Mouse (Mus musculus) spleen, embryonic (tissue): ENCODE results near the gene Eef2.
"Not testable (repeated sequence)": the region's sequence is repeated elsewhere in the genome, so short reads cannot be mapped to it uniquely, and the experiment has no call there.

Source experiments
- CTCF ChIA-PET: fragments of 350-600 bp; sonication (Branson Sonifier 250); formaldehyde crosslinking; loops from one replicate; lab custom pipeline; 2022; lab: Charles Lee

Eef2 gene

DNA sequence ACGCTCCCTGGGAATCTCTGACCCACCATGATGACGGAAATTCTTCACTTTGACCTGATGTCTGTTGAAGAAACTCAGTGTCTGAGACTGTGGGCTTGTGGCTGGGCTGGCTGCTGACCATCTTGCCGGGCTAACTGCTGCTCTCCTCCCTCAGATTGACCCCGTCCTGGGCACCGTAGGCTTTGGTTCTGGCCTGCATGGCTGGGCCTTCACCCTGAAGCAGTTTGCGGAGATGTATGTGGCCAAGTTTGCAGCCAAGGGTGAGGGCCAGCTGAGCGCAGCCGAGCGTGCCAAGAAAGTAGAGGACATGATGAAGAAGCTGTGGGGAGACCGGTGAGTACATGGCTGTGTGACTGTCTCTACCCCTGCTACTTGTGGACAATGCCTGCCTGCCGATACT lies 2.5 kb downstream of the Eef2 start:
- CTCF ChIA-PET: no interaction called here

DNA sequence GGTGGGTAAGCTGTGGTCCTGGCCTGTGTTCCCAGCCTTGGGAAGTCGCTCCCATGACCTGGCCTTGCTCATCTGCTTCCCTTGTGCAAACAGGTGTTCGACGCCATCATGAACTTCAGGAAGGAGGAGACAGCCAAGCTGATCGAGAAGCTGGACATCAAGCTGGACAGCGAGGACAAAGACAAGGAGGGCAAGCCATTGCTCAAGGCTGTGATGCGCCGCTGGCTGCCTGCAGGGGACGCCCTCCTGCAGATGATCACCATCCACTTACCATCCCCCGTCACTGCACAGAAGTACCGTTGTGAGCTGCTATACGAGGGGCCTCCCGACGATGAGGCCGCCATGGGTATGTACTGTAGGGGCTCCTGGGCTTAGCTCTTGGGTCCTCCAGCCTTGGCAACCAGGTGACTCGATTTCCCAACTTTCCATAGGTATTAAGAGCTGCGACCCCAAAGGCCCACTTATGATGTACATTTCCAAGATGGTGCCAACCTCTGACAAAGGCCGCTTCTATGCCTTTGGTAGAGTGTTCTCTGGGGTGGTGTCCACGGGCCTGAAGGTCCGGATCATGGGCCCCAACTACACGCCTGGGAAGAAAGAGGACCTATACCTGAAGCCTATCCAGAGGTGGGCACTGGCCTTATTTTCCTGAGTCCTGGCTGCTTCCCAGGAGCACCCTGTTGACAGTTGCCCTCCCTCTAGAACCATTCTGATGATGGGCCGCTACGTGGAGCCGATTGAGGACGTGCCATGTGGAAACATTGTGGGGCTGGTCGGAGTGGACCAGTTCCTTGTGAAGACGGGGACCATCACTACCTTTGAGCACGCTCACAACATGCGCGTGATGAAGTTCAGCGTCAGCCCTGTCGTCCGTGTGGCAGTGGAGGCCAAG lies 3.3 kb downstream of the Eef2 start:
- CTCF ChIA-PET: no interaction called here

DNA sequence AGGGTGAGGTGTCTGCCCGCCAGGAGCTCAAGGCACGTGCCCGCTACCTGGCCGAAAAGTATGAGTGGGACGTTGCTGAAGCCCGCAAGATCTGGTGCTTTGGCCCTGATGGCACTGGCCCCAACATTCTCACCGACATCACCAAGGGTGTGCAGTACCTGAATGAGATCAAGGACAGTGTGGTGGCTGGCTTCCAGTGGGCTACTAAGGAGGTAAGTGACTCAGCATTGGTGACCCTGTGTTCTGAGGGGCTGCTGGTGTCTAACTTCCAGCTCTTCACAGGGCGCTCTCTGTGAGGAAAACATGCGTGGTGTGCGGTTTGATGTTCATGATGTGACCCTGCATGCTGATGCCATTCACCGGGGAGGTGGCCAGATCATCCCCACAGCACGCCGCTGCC lies 4.5 kb downstream of the Eef2 start:
- CTCF ChIA-PET: no interaction called here

DNA sequence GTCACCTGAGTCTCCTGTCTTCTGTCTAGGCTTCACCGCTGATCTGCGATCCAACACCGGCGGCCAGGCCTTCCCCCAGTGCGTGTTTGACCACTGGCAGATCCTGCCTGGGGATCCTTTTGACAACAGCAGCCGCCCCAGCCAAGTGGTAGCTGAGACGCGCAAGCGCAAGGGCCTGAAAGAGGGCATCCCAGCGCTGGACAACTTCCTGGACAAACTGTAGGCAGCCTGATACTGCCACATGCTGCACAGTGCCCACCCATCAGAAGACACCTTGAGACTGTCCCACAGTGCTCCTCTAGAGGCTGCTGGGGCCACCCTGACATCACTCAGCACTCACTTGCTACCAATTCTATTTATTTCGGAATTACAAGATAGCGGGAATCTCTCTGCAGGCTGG lies 5.4 kb downstream of the Eef2 start:
- CTCF ChIA-PET: not testable (repeated sequence)

DNA sequence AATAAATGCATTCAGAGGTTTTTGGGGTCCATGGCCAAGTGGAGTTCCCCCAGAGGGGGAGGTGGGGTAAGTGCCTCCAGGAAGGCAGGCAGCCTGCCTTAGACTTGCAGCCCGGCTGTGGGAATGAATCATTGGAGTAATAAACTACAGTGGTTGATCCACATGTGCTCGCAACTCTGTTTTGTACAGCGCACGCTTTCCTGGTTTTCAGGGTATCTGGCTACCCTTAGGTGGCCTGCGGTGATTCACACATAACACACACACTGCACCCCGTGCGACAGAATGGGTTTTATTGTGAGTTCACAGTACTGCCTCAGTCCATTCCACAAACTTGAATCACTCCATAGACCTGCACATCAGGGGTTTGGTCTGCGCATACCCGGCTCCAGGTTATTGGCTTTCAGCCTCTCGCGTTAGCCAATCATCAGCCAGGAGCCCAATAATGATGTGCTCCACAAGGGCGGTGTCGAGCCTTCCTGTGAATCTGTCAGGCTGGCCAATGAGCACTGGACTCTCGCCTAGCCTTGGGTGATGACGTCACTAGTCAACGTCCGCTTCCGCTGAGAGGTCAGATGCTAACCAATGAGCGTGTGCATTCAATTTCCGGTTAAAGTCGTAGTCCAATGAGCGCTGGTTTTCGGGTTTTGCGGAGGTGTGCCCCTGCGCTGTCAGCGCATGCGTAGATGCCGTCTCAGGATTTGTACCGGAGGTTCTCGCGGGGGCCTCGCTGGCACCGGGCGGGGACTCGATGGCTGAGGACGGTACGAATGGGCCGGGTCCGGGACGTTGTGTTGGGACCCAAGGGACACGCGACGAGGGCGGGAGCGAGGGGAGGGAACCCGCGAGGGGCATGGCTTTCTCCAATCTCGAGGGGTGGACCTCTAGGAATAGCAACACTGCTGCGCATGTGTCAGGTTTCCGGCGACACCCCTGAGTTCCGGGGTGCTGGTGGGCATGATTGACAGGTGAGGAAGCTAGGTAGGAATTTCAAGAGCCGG lies 6.2 kb downstream of the Eef2 start, which contains the start of gene Dapk3:
Gene Dapk3 (plus strand): TSS at position 670 of the 998 bp plus-strand sequence.
- CTCF ChIA-PET: no interaction called here

DNA sequence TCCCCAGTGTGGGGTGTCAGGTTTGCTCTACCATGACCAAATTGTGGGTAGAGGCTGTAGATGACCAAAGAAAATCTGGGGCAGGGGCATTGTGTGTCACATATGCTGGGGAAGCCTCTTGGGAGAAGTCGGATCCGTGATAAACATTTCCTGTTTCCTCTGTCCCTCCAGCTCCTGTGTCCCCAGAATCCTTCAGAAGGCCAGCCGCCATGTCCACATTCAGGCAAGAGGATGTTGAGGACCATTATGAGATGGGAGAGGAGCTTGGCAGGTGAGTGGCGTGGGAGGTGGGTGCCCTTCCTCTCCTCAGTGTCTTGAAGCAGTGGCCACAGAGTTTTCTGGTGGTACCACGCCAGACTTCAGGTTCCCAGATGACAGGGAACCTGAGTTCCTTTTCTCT lies 7.4 kb downstream of the Eef2 start, which contains the start of gene 4930442H23Rik:
Gene 4930442H23Rik (minus strand): TSS at position 45 of the 400 bp plus-strand sequence.
- CTCF ChIA-PET: no interaction called here

DNA sequence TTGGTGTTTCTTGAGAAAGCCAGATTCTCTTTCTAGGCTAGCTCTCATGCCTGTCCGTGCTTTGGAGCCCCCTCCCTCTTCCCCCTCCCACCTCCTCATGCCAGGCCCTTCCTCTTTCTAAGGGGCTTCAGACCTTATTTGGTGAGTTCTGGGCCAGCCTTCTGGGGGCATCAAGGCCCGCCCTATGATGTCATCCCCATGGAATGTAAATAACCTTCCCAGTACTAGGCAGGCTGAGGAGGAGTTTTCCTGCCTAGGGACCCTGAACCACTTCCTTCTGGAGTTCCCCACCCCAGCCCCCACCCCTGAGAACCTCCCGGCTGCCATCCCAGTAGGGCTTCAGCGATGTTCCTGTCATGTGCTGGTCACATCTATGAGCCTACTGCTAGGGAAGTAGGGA lies 8.3 kb downstream of the Eef2 start:
- CTCF ChIA-PET: no interaction called here

DNA sequence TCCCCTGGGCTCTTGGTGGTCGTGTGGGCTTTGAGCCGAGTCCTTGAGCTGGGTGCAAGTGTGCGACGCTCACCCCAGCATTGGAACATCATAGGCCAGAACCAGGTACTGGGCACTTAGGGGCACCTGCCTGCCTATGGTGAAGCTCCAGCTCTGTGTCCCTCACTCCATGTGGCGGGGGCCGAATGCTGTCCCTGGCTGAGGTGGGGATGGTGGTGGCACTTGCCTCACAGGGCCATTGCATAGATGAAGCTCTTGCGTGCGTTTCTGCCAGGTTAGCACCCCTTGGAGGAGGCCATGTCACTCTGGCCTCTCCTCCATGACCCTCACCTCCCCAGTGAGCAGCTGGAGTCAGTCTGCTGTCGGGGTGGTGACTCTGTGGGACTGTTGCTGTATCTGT lies 10.7 kb downstream of the Eef2 start:
- CTCF ChIA-PET: no interaction called here

DNA sequence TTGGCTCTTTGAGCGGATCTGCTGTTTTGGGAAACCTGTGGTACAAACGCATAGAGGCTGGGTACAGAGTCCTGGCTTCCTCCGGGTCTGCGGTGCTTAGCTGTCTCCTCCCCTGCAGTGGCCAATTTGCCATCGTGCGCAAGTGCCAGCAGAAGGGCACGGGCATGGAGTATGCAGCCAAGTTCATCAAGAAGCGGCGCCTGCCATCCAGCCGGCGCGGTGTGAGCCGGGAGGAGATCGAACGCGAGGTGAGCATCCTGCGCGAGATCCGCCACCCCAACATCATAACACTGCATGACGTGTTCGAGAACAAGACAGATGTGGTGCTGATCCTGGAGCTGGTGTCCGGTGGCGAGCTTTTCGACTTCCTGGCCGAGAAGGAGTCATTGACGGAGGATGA lies 13.4 kb downstream of the Eef2 start:
- CTCF ChIA-PET: interaction anchor here (0.7 kb wide), 1 partner anchor 28 kb away, joined by 5 read pairs; no protein-coding TSS in a partner anchor

DNA sequence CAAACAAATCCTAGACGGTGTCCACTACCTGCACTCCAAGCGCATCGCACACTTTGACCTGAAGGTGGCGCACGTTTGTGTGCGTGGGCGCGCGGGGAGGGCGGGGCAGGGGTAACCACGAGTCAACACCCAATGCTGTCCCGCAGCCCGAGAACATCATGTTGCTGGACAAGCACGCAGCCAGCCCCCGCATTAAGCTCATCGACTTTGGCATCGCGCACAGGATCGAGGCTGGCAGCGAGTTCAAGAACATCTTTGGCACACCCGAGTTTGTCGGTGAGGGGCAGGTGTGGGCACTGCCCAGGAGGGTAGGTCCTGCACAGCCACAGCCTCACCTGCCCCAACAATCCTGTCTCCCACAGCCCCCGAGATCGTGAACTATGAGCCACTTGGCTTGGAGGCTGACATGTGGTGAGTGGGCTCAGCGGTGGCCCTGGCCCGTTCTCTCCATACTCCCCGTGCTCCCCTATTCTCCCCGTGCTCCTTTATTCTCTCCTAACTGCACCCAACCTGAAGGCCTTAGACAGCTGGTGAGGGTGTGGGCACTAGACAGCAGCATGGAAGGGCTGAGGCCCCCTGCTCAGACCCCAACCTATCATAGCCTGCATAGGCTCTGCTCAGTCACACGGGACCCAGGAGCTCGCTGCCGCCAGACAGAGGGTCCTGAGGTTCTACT lies 13.9 kb downstream of the Eef2 start:
- CTCF ChIA-PET: interaction anchor here (0.7 to 0.8 kb wide), 2 partner anchors 27 to 116 kb away, joined by 3 to 5 read pairs; no protein-coding TSS in a partner anchor

DNA sequence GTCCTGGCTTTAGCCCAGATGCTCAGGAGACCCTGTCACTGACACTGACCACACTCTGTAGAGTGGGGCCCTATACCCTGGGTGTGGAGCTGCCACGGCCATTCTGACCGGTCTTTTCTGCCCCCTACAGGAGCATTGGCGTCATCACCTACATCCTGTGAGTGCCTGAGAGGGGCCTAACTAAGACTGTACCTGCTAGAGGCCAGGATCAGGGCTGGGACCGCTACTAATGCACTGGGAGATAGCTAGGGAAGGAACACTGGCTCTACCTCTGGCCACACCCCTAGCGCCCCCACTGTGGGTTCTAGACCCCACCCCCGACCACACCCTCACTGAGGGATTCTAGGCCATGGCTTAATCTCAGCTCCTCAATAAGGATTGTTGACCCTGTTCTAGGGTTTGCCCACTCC lies 14.5 kb downstream of the Eef2 start:
- CTCF ChIA-PET: interaction anchor here (0.8 kb wide), 1 partner anchor 117 kb away, joined by 3 read pairs; no protein-coding TSS in a partner anchor

DNA sequence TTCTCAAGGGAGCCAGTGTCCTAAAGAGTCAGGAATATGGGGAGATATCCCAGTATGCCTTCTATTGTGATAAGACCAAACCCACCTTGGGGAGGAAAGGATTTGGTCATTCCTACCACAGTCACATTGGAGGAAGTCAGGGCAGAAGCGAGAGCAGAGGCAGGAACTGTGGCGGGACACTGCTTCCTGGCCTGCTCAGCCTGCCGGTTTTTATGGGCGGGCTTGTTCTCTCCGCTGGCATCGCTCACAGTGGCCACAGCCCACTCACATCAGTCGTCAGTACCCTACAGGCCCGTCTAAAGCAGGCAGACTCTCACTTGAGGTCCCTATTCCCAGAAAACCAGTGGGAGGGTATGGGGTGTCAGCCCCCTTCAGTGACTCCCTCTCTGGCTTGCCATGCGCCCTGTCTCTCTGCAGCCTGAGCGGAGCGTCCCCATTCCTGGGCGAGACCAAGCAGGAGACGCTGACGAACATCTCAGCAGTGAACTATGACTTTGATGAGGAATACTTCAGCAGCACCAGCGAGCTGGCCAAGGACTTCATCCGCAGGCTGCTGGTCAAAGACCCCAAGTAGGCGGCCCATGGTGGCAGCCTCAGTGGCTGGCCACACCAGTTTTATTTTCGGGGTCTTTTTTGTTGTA lies 15.0 kb downstream of the Eef2 start:
- CTCF ChIA-PET: no interaction called here

DNA sequence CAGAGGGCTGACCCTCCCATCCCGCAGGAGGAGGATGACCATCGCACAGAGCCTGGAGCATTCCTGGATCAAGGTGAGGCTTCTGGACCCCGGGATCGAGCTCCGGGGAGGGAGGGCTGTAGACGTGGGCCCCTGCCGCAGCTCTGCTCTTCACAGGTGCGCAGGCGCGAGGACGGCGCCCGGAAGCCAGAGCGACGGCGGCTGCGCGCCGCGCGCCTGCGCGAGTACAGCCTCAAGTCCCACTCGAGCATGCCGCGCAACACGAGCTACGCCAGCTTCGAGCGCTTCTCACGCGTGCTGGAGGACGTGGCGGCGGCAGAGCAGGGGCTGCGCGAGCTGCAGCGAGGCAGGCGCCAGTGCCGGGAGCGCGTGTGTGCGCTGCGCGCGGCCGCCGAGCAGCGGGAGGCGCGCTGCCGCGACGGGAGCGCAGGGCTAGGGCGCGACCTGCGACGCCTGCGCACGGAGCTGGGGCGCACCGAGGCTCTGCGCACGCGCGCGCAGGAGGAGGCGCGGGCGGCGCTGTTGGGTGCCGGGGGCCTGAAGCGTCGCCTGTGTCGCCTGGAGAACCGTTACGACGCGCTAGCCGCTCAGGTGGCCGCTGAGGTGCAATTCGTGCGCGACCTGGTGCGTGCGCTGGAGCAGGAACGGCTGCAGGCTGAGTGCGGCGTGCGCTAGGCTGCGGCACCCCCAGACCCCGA lies 16.0 kb downstream of the Eef2 start:
- CTCF ChIA-PET: interaction anchor here (0.6 to 1.4 kb wide), 2 partner anchors 25 to 303 kb away, joined by 3 read pairs; no protein-coding TSS in a partner anchor

DNA sequence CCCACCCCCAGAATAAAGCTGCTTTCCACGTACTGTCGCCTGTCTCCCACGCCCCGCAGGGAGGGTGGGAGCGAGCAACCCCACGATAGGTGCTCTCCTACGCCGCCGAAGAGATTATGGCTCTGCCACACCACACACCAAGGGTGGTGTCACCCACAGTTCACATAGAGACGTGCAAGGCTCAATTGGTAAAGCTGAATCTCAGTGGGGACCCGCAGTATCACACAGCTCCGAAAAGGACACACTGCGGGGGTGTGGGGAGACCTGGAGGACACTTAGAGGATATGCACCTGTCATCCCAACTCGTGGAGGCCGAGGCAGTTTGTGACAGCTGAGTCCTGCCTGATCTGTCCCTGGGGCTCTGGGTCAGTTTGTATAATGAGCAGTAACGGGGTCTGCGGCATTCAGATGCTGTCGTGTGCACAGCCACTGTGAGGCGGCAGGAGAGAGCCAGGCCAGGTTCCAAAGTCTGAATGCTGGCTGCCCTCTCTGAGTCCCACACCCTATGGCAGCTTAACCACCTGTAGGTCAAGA lies 16.6 kb downstream of the Eef2 start:
- CTCF ChIA-PET: interaction anchor here (0.5 to 1.4 kb wide), 4 partner anchors 17 to 302 kb away, joined by 3 to 7 read pairs (median 3); partner anchors contain the start of gene Eef2

DNA sequence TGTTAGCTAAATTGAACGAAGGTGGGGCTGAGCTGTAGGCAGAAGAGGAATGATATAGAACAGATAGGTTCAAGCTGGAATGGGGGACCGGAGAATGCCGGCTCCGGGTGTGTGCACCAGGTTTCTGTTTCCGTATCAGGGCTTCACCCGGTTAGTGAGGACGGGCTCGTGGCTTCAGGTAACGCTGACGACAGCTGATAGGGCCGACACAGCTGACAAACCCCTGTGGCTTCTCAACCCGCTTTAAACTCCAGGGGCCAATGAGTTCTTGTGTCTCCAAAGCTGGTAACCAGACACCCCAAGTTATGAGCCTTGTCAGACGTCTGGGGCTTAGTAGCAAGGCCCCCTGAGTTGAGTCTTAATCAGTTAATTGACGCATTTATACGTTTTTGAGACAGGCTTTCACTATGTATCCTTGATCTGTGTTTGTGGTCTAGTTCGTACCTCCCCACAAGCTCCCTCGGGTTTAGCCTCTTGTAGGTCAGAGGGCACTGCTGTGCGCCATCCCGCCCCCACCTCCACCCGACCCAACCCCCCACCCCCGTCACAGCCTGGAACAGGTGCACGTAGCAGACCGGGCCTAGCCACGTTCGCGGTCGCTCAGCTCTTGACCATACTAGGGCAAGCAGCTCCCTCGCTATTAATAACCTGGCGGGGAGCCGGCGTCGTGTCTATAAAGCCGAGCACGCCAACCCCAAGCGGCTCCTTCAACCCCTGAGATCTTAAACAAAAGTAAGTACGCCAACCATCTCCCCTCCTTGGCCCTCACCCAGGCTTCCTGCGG lies 17.8 kb downstream of the Eef2 start:
- CTCF ChIA-PET: interaction anchor here (0.6 to 1.4 kb wide), 6 partner anchors 23 to 166 kb away, joined by 3 to 4 read pairs (median 3); partner anchors contain the start of gene Gipc3

DNA sequence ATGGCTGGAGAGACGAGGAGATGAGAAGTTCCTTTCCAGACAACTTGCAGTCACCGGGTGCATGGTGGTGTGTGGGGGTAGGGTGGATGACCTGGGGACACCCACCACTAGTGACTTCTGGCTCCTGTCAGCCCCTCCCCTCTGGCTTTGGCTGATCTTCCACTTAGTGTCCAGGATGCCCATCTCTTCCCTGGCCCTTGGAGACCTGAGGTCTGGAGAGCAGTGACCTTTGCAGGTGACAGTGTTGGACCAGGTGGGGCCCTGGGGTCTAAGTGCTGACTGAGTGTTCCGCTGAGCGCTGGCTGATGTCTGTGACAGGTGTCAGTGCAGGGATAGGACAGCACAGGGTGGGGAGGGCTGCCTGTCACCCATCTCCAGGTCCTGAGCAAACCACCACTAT lies 18.9 kb downstream of the Eef2 start:
- CTCF ChIA-PET: interaction anchor here (1.6 kb wide), 1 partner anchor 23 kb away, joined by 6 read pairs; no protein-coding TSS in a partner anchor

DNA sequence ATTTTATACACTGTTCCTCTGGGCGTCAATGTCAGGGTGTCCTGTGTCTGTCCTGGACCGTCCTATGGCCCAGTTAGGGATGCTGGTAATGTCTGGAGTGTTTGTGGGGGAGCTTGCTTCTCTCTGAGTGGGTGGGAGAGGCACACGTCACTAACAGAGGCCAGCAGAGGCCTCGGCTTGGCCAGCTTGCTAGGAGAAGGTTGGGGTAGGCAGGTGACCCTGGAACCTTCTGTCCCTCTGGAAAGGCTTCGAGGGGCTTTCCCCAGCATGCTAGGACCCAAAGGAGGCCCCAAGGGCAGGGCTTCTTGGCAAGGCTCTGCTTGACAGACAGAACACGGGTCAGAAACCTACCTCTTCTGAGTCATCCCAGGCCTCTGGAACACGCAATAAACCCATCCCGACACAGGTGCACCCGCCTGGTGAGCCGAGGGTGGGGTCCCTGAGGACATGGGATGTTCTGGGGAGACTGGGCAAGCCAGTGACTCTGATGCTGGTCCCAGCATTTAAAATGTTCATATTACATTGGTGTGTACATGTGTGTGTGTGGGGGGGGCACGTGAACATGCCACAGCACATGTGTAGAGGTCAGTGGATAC lies 20.1 kb downstream of the Eef2 start:
- CTCF ChIA-PET: interaction anchor here (0.6 to 1.6 kb wide), 2 partner anchors 21 to 68 kb away, joined by 6 read pairs; no protein-coding TSS in a partner anchor

DNA sequence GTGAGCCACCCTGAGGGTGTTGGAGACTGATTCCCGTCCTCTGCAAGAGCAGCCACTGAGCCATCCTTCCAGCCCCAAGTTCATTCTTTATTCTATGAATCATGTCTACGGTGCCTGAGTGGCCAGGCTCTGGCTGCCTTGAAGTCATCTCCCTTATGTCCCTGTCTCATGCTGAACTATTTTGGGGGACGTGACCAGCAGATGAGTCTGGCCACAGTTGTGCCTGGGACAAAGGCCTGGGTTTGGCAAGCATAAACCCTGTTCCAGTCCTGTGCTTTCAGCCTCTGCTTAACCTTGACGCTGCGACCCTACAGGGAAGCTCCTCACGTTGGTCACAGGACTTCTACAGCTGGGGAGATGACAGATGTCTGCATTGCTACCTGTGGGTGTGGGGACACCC lies 20.9 kb downstream of the Eef2 start:
- CTCF ChIA-PET: interaction anchor here (0.5 kb wide), 1 partner anchor 23 kb away, joined by 3 read pairs; no protein-coding TSS in a partner anchor
